Mouse (Mus musculus) lung, postnatal 0 days (tissue): Measurements from ENCODE around the gene Sec14l1. TPM values are rescaled to one million over a fixed set of nuclear protein-coding genes. Genes with fewer than 3 reads are reported as not detected.

Source experiments
- ATAC-seq: fragments of 200-750 bp; cut with Nextera tagmentation; 2 replicates; pipeline ENCODE4 v1.8.0; 2017; ENCODE audit warnings: moderate library complexity
- DNase-seq: peaks from one replicate; pipeline ENCODE4 v3.0.0-alpha.2; 2016; ENCODE audit warnings: low spot score
- H3K27ac ChIP-seq: fragments of 300-500 bp; sonication (generic); 2 replicates; pipeline ENCODE4 v1.5.1; 2014; ENCODE audit warnings: antibody characterized with exemption, mild to moderate bottlenecking, low read length, mixed read lengths
- H3K27me3 ChIP-seq: fragments of 300-500 bp; sonication (generic); replicated peaks from 2 replicates; pipeline ENCODE4 v1.6.1; 2014; ENCODE audit warnings: low read length, mixed read lengths; ENCODE audit not compliant: insufficient read depth
- H3K36me3 ChIP-seq: fragments of 300-500 bp; sonication (generic); 2 replicates; pipeline ENCODE4 v1.6.1; 2014; ENCODE audit warnings: low read length, mixed read lengths; ENCODE audit not compliant: insufficient read depth
- H3K4me1 ChIP-seq: fragments of 300-500 bp; sonication (generic); 2 replicates; pipeline ENCODE4 v1.6.1; 2014; ENCODE audit warnings: antibody characterized with exemption, low read depth, low read length, mixed read lengths; ENCODE audit not compliant: insufficient read depth
- H3K4me2 ChIP-seq: fragments of 300-500 bp; sonication (generic); replicated peaks from 2 replicates; pipeline ENCODE4 v1.6.1; 2014; ENCODE audit warnings: low read depth, mild to moderate bottlenecking, low read length, moderate library complexity, mixed read lengths
- H3K4me3 ChIP-seq: fragments of 300-500 bp; sonication (generic); 2 replicates; pipeline ENCODE4 v1.5.1; 2014; ENCODE audit warnings: low read depth, low read length
- H3K9ac ChIP-seq: fragments of 300-500 bp; sonication (generic); replicated peaks from 2 replicates; pipeline ENCODE4 v1.6.1; 2014; ENCODE audit warnings: low read depth, mild to moderate bottlenecking
- H3K9me3 ChIP-seq: fragments of 300-500 bp; sonication (generic); 2 replicates; pipeline ENCODE4 v1.6.1; 2016; ENCODE audit warnings: low read length, mixed read lengths
- CTCF ChIP-seq: IDR thresholded peaks from 2 replicates; pipeline ENCODE4 v1.5.1; 2016; ENCODE audit warnings: antibody characterized with exemption, mild to moderate bottlenecking
- EP300 ChIP-seq: IDR thresholded peaks from 2 replicates; pipeline ENCODE4 v1.6.1; 2016; ENCODE audit warnings: antibody characterized with exemption, mild to moderate bottlenecking, control low read depth
- WGBS: fragments of 180-500 bp; shearing (Covaris S2); extraction: QIAGEN DNeasy Blood & Tissue Kit; methylation state at CpG from one replicate; pipeline ENCODE4 v1.1.7; 2014; 5-methylcytosine and 5-hydroxymethylcytosine counted together
- polyA plus RNA-seq: library from polyadenylated mRNA; unstranded; fragments of >200 nt; fragmentation: Nextera tagmentation; extraction: Ambion mirVana; gene quantifications from 2 replicates; pipeline ENCODE4 v1.2.1, GENCODE M21; 2015

The Sec14l1 gene
- polyA plus RNA-seq, 1 experiment from 2014 or later = 62.4 TPM

- ATAC-seq = no peak
- no peak overlapping the region for H3K27ac ChIP-seq
- DNase-seq = no peak
- H3K4me3 ChIP-seq = no peak overlapping the region
- no peaks in the 10 kb centered on the region for H3K27me3 ChIP-seq
- no peak overlapping the region for H3K4me2 ChIP-seq
- WGBS = 66% methylated on average over 8 of the region's 8 CpGs
- TF ChIP-seq EP300 = no peak
- TF ChIP-seq CTCF = no peak
- H3K9me3 ChIP-seq = no peaks in the 10 kb centered on the region
- no peaks in the 10 kb centered on the region for H3K4me1 ChIP-seq
- no peak overlapping the region for H3K9ac ChIP-seq
- H3K36me3 ChIP-seq = peaks cover 10% of the 10 kb centered on the region; the same call in 1 of the 2 replicates
These were observed 46.6 kb downstream of the Sec14l1 start for GRCm38 (mm10) chr11:117161574-117161973.

GRCm38 (mm10) chr11:117163098-117163497, 48.1 kb downstream of the Sec14l1 start:
- H3K9ac ChIP-seq = no peak overlapping the region
- H3K4me2 ChIP-seq = no peak overlapping the region
- DNase-seq (no peak), ATAC-seq (no peak)
- H3K9me3 ChIP-seq = no peaks in the 10 kb centered on the region
- TF ChIP-seq EP300 (no peak), CTCF (no peak)
- H3K27ac ChIP-seq = no peak overlapping the region
- H3K27me3 ChIP-seq = no peaks in the 10 kb centered on the region
- no peaks in the 10 kb centered on the region for H3K4me1 ChIP-seq
- H3K4me3 ChIP-seq = no peak overlapping the region
- H3K36me3 ChIP-seq = no peaks in the 10 kb centered on the region
- WGBS = 70% methylated on average over 9 of the region's 9 CpGs

GRCm38 (mm10) chr11:117163771-117164170, 48.8 kb downstream of the Sec14l1 start:
- no peak overlapping the region for H3K27ac ChIP-seq
- H3K27me3 ChIP-seq = no peaks in the 10 kb centered on the region
- H3K4me3 ChIP-seq = no peak overlapping the region
- H3K9me3 ChIP-seq = no peaks in the 10 kb centered on the region
- DNase-seq (no peak), ATAC-seq (no peak)
- 60% methylated on average over 6 of the region's 6 CpGs for WGBS
- no peaks in the 10 kb centered on the region for H3K4me1 ChIP-seq
- no peak for TF ChIP-seq EP300
- H3K4me2 ChIP-seq = no peak overlapping the region
- H3K36me3 ChIP-seq = no peaks in the 10 kb centered on the region
- H3K9ac ChIP-seq = no peak overlapping the region

GRCm38 (mm10) chr11:117168278-117169087, 53.5 kb downstream of the Sec14l1 start:
- Histone ChIP-seq H3K9ac (no peak overlapping the region), H3K4me3 (no peak overlapping the region), H3K4me2 (no peak overlapping the region), H3K27ac (no peak overlapping the region), H3K27me3 (no peaks in the 10 kb centered on the region), H3K4me1 (no peaks in the 10 kb centered on the region), H3K9me3 (no peaks in the 10 kb centered on the region), H3K36me3 (no peaks in the 10 kb centered on the region)
- ATAC-seq = no peak
- DNase-seq = no peak
- WGBS = 68% methylated on average over 20 of the region's 20 CpGs
- TF ChIP-seq EP300 (no peak), CTCF (no peak)

GRCm38 (mm10) chr11:117169088-117169635, 54.2 kb downstream of the Sec14l1 start:
- no peak for ATAC-seq
- 86% methylated on average over 11 of the region's 11 CpGs for WGBS
- DNase-seq = no peak
- H3K27ac ChIP-seq = no peak overlapping the region
- H3K9me3 ChIP-seq = no peaks in the 10 kb centered on the region
- H3K9ac ChIP-seq = no peak overlapping the region
- H3K4me2 ChIP-seq = no peak overlapping the region
- H3K36me3 ChIP-seq = no peaks in the 10 kb centered on the region
- no peaks in the 10 kb centered on the region for H3K27me3 ChIP-seq
- TF ChIP-seq CTCF (no peak), EP300 (no peak)
- H3K4me3 ChIP-seq = no peak overlapping the region
- H3K4me1 ChIP-seq = no peaks in the 10 kb centered on the region

GRCm38 (mm10) chr11:117169801-117170565, 55.0 kb downstream of the Sec14l1 start:
- Histone ChIP-seq H3K36me3 (no peaks in the 10 kb centered on the region), H3K9me3 (no peaks in the 10 kb centered on the region), H3K4me3 (no peak overlapping the region), H3K27me3 (no peaks in the 10 kb centered on the region), H3K4me1 (no peaks in the 10 kb centered on the region; the same call in 1 of the 2 replicates), H3K27ac (no peak overlapping the region), H3K9ac (no peak overlapping the region), H3K4me2 (no peak overlapping the region)
- DNase-seq (no peak), ATAC-seq (no peak)
- TF ChIP-seq CTCF = no peak
- whole genome bisulfite sequencing = 95% methylated on average over 17 of the region's 19 CpGs
